Mouse (Mus musculus): ENCODE measurements around the gene Fam76a. TPM values are rescaled to one million over a fixed set of nuclear protein-coding genes. Genes with fewer than 3 reads are reported as not detected.

Gene Fam76a
- polyA plus RNA-seq (2014; fragmentation: Nextera tagmentation; extraction: Ambion mirVana), result 30.1 and 31.7 TPM in 2 replicates

DNA sequence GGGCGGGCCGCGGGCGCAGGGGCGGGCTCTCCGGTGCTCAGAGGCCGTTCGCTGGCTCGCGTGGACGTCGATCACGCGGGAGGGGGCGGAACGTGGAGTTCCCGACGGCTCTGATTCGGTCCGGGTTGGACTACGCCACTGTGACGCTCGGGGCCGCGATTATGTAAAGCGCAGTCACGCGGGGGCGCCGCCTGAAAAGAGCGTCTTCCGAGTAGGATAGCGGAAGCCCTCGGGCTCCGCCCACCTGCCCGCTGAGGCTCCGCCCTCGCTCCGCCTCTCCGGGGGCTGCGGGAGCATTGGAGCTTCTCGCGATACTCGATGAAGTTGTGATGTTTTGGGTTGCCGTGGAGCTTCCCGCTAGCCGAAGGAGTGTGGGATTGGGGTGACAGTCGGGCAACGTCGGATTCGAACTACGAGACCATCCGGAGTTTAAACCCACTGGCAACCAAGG lies at the start of gene Fam76a:
Fam76a (minus strand) TSS at position 1 of the 451 bp plus-strand sequence.
- Histone ChIP-seq H3K9ac (ENCODE audit: low read length) (peak within 1 kb of the TSS; percentile 89), H3K4me3 (ENCODE audit: low read depth, low read length) (peak within 1 kb of the TSS; percentile 96), H3K27me3 (ENCODE audit: control insufficient read depth, insufficient read depth, low read length) (no peaks in the 10 kb centered on the region), H3K4me1 (ENCODE audit: control insufficient read depth, insufficient read depth, low read length) (peaks cover 10% of the 10 kb centered on the region), H3K27ac (ENCODE audit: low read depth, low read length) (peak within 1 kb of the TSS; percentile 74), H3K36me3 (ENCODE audit: control insufficient read depth, insufficient read depth, low read length) (no peaks in the 10 kb centered on the region; the same call in 1 of the 2 replicates), H3K9me3 (ENCODE audit: control insufficient read depth, low read length) (no peaks in the 10 kb centered on the region), H3K4me2 (peak within 1 kb of the TSS; percentile 84)
- peak; percentile 100 for DNase-seq (ENCODE audit: low spot score, missing footprints)
- ATAC-seq (ENCODE audit: low FRiP score), result peak; percentile 98
- under 1% methylated on average over 53 of the region's 53 CpGs for WGBS

DNA sequence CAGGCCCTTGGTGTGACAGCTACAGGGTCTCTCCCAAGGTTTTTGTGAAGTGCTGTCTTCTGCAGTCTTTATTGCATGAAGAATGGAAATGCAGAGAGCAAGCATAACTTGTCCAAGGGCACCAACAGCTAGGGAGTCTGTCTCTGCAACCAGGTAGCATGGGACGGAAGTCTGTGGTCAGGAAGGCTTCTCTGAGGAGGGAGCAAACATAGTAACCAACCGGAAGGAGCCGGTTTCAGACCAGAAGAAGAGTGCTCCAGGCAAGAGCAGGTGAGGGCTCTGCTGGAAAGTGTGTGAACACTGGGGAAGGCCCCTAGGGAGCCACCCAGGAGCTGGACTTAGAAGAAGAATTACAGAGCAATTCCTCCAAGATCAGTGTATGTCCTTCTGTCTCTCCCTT lies 49.7 kb upstream of the Fam76a start:
- no peak for DNase-seq (ENCODE audit: low spot score, missing footprints)
- peaks cover 27% of the 10 kb centered on the region for H3K27me3 ChIP-seq (ENCODE audit: control insufficient read depth, insufficient read depth, low read length)

DNA sequence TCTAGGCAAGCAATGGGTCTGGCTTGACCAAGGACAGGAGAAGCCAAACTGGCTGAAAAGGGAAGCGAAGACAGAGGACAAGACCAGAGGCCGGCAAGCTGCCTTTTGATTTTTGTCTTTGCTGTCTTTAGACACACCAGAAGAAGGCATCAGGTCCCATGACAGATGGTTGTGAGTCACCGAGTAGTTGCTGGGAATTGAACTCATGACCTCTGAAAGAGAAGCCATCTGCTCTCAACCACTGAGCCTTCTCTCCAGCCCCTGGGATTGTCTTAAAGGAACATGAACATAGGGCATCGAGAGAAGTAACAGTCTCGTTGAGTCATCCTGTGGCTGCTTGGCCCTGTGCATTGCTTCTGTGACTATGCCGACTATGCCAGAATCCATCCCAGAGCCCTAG lies 49.2 kb upstream of the Fam76a start:
- ATAC-seq (ENCODE audit: low FRiP score) (no peak), DNase-seq (ENCODE audit: low spot score, missing footprints) (no peak)
- Histone ChIP-seq H3K27me3 (ENCODE audit: control insufficient read depth, insufficient read depth, low read length) (peaks cover 27% of the 10 kb centered on the region), H3K9me3 (ENCODE audit: control insufficient read depth, low read length) (no peaks in the 10 kb centered on the region), H3K4me2 (no peak overlapping the region), H3K4me3 (ENCODE audit: low read depth, low read length) (no peak overlapping the region), H3K27ac (ENCODE audit: low read depth, low read length) (no peak overlapping the region), H3K36me3 (ENCODE audit: control insufficient read depth, insufficient read depth, low read length) (no peaks in the 10 kb centered on the region), H3K4me1 (ENCODE audit: control insufficient read depth, insufficient read depth, low read length) (peaks cover 18% of the 10 kb centered on the region), H3K9ac (ENCODE audit: low read length) (no peak overlapping the region)
- 77% methylated on average over 6 of the region's 6 CpGs for WGBS

More for the DNA sequence above, 49.7 kb upstream of the Fam76a start:
- WGBS, result 71% methylated on average over 3 of the region's 3 CpGs
- no peak for ATAC-seq (ENCODE audit: low FRiP score)
- Histone ChIP-seq H3K36me3 (ENCODE audit: control insufficient read depth, insufficient read depth, low read length) (no peaks in the 10 kb centered on the region), H3K4me3 (ENCODE audit: low read depth, low read length) (no peak overlapping the region), H3K4me1 (ENCODE audit: control insufficient read depth, insufficient read depth, low read length) (peaks cover 18% of the 10 kb centered on the region), H3K4me2 (no peak overlapping the region), H3K9ac (ENCODE audit: low read length) (no peak overlapping the region), H3K9me3 (ENCODE audit: control insufficient read depth, low read length) (no peaks in the 10 kb centered on the region), H3K27ac (ENCODE audit: low read depth, low read length) (no peak overlapping the region)

DNA sequence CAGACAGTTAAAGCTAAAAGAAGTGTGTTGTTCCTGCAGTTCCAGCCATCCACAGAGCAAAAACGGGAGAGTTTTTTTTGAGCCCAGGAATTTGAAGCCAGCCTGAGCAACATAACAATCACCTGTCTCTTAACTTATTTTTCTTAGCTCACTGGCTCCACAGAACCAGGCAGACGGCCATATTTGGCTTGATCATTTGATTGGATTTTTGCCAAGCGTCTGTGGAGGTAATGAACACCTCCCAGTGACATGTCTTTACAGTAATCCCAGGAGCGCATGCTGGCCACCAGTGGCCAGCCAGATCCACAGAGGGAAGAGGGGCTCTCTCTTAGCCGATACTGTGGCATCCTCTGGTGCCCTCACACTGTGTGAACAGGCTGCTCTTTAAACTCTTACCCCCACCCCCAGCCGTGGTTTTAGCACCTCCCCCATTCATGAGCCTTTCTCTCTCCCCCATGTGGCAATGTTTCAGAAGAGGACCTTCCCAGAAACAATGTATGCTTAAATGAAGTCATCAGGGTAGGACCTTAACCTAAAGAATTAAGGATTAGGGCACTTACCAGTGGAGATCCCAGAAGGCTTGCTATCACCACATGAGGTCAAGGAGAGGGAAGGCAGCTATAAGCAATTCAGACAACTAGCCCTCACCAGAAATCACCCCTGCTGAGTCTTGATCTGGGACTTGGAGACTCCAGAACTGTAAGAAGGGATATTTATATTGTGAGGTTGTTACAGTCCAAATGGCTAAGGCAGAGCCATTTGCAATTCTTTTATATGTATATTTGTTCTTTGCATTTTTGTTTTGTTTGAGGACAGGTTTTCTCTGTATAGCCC lies 46.0 kb upstream of the Fam76a start:
- Histone ChIP-seq H3K27ac (ENCODE audit: low read depth, low read length) (no peak overlapping the region), H3K9ac (ENCODE audit: low read length) (no peak overlapping the region), H3K36me3 (ENCODE audit: control insufficient read depth, insufficient read depth, low read length) (no peaks in the 10 kb centered on the region), H3K4me3 (ENCODE audit: low read depth, low read length) (no peak overlapping the region), H3K27me3 (ENCODE audit: control insufficient read depth, insufficient read depth, low read length) (peaks cover 4% of the 10 kb centered on the region), H3K4me2 (no peak overlapping the region), H3K4me1 (ENCODE audit: control insufficient read depth, insufficient read depth, low read length) (peaks cover 4% of the 10 kb centered on the region; the same call in 1 of the 2 replicates), H3K9me3 (ENCODE audit: control insufficient read depth, low read length) (no peaks in the 10 kb centered on the region)
- DNase-seq (ENCODE audit: low spot score, missing footprints) (no peak), ATAC-seq (ENCODE audit: low FRiP score) (no peak)
- 39% methylated on average over 6 of the region's 6 CpGs for WGBS

DNA sequence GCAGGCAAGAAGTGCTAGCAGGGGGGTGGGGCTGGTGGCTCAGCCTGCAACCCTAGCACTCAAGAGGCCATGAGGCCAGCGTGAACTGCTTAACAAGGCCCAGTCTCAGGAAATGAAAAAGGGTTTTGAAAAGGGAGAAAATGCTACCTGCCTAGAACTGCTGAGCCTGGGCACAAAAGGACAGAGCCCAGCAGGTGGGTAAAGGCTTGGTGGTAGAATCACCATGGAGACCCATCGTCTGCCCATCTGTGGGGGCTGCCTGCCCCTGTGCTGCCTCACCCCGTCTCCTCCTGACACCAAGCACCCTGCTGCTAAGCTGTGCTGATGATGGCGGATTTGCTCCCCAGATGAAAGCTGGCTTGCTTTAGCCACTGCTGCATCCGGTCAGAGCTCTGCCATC lies 42.1 kb upstream of the Fam76a start:
- DNase-seq (ENCODE audit: low spot score, missing footprints), result no peak
- Histone ChIP-seq H3K27me3 (ENCODE audit: control insufficient read depth, insufficient read depth, low read length) (no peaks in the 10 kb centered on the region), H3K9me3 (ENCODE audit: control insufficient read depth, low read length) (no peaks in the 10 kb centered on the region), H3K36me3 (ENCODE audit: control insufficient read depth, insufficient read depth, low read length) (no peaks in the 10 kb centered on the region), H3K4me2 (no peak overlapping the region), H3K9ac (ENCODE audit: low read length) (no peak overlapping the region), H3K4me1 (ENCODE audit: control insufficient read depth, insufficient read depth, low read length) (peaks cover 9% of the 10 kb centered on the region), H3K4me3 (ENCODE audit: low read depth, low read length) (no peak overlapping the region), H3K27ac (ENCODE audit: low read depth, low read length) (no peak overlapping the region)
- no peak for ATAC-seq (ENCODE audit: low FRiP score)
- WGBS, result 14% methylated on average over 5 of the region's 5 CpGs

DNA sequence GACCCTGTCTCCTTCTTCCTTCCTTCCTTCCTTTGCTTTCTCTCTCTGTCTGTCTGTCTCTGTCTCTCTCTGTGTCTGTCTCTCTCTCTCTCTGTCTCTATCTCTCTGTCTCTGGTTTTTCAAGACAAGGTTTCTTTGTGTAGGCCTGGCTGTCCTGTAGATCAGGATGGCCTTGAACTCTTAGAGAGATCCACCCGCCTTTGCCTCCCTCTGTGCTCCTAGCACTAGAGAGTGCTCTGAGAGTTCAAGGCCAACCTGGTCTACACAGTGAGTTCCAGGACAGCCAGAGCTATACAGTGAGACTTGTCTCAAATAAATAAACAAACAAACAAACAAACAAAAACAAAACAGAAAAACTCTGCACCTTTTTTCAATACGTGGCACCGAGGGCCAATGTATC lies 41.7 kb upstream of the Fam76a start:
- Histone ChIP-seq H3K36me3 (ENCODE audit: control insufficient read depth, insufficient read depth, low read length) (no peaks in the 10 kb centered on the region), H3K27ac (ENCODE audit: low read depth, low read length) (no peak overlapping the region), H3K4me2 (no peak overlapping the region), H3K9ac (ENCODE audit: low read length) (no peak overlapping the region), H3K4me1 (ENCODE audit: control insufficient read depth, insufficient read depth, low read length) (peaks cover 13% of the 10 kb centered on the region), H3K9me3 (ENCODE audit: control insufficient read depth, low read length) (no peaks in the 10 kb centered on the region), H3K4me3 (ENCODE audit: low read depth, low read length) (no peak overlapping the region), H3K27me3 (ENCODE audit: control insufficient read depth, insufficient read depth, low read length) (no peaks in the 10 kb centered on the region)
- ATAC-seq (ENCODE audit: low FRiP score), result no peak
- WGBS, result 26% methylated on average over 3 of the region's 3 CpGs
- no peak for DNase-seq (ENCODE audit: low spot score, missing footprints)

DNA sequence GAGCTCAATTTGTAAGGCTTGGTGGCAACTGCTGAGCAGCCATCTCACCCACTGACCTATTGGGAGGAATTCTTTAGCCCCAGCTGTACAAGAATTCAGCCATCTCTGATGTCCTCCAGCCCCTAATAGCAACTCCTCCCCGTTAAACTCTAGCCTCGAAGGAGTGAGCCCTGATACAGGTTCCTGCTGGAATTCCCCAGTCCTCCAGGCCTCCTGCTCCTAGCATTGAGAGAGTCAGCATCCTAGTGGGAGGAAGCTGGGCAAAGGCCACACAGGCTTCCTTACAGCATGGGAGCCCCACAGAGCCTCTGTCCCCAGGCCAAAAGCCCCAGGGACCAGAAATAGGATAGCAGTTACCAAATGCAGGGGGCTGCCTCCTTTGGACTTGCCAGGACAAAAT lies 41.1 kb upstream of the Fam76a start:
- H3K4me3 ChIP-seq (ENCODE audit: low read depth, low read length), result no peak overlapping the region
- ATAC-seq (ENCODE audit: low FRiP score), result no peak
- H3K4me2 ChIP-seq, result no peak overlapping the region
- no peak overlapping the region for H3K9ac ChIP-seq (ENCODE audit: low read length)
- peaks cover 18% of the 10 kb centered on the region for H3K4me1 ChIP-seq (ENCODE audit: control insufficient read depth, insufficient read depth, low read length)
- 43% methylated on average over 2 of the region's 2 CpGs for WGBS
- H3K9me3 ChIP-seq (ENCODE audit: control insufficient read depth, low read length), result no peaks in the 10 kb centered on the region
- no peaks in the 10 kb centered on the region for H3K27me3 ChIP-seq (ENCODE audit: control insufficient read depth, insufficient read depth, low read length)
- no peak for DNase-seq (ENCODE audit: low spot score, missing footprints)
- no peaks in the 10 kb centered on the region for H3K36me3 ChIP-seq (ENCODE audit: control insufficient read depth, insufficient read depth, low read length)
- H3K27ac ChIP-seq (ENCODE audit: low read depth, low read length), result no peak overlapping the region

DNA sequence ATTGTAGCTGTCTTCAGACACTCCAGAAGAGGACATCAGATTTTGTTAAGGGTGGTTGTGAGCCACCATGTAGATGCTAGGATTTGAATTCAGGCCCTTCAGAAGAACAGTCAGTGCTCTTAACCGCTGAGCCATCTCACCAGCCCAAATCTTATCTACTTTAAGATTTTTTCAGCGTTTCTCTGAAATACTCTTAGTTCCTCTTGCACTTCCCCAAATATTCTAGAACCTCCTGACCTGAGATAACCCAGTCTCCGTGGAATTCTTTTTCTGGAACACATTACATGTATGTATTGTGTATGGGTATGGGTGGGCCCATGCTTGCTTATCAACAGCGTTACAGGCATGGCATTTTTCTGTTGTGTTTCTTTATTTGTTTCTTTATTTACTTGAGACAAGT lies 40.3 kb upstream of the Fam76a start:
- no peaks in the 10 kb centered on the region for H3K36me3 ChIP-seq (ENCODE audit: control insufficient read depth, insufficient read depth, low read length)
- no peak overlapping the region for H3K9ac ChIP-seq (ENCODE audit: low read length)
- no peak for ATAC-seq (ENCODE audit: low FRiP score)
- no peak overlapping the region for H3K4me3 ChIP-seq (ENCODE audit: low read depth, low read length)
- no peak for DNase-seq (ENCODE audit: low spot score, missing footprints)
- H3K4me1 ChIP-seq (ENCODE audit: control insufficient read depth, insufficient read depth, low read length), result peaks cover 18% of the 10 kb centered on the region
- H3K27ac ChIP-seq (ENCODE audit: low read depth, low read length), result no peak overlapping the region
- 90% methylated on average over 4 of the region's 4 CpGs for WGBS
- no peaks in the 10 kb centered on the region for H3K27me3 ChIP-seq (ENCODE audit: control insufficient read depth, insufficient read depth, low read length)
- no peaks in the 10 kb centered on the region for H3K9me3 ChIP-seq (ENCODE audit: control insufficient read depth, low read length)
- no peak overlapping the region for H3K4me2 ChIP-seq

DNA sequence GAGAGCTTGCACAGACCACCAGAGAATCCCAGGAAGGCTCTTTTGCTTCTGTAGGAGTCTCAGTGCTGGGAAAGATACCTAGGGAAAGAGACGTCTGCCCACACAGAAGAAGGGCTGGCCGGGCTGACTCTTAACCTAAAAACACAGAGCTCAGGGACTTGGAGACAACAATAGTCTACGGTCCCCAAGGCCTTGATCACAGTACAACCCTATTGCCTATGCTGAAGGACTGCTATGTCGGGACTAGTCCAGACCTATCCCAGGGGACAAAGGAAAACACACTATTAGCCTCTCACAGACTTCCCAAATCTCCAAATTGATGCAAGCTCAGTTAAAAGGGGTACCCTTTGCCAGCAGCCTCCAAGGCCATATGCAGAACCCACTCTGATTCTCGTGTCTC lies 39.5 kb upstream of the Fam76a start:
- H3K4me3 ChIP-seq (ENCODE audit: low read depth, low read length), result no peak overlapping the region
- ATAC-seq (ENCODE audit: low FRiP score) (no peak), DNase-seq (ENCODE audit: low spot score, missing footprints) (no peak)
- H3K27me3 ChIP-seq (ENCODE audit: control insufficient read depth, insufficient read depth, low read length), result no peaks in the 10 kb centered on the region
- WGBS, result 84% methylated on average over 5 of the region's 5 CpGs
- no peaks in the 10 kb centered on the region for H3K36me3 ChIP-seq (ENCODE audit: control insufficient read depth, insufficient read depth, low read length)
- no peaks in the 10 kb centered on the region for H3K9me3 ChIP-seq (ENCODE audit: control insufficient read depth, low read length)
- no peak overlapping the region for H3K9ac ChIP-seq (ENCODE audit: low read length)
- H3K4me2 ChIP-seq, result no peak overlapping the region
- no peak overlapping the region for H3K27ac ChIP-seq (ENCODE audit: low read depth, low read length)
- peaks cover 18% of the 10 kb centered on the region for H3K4me1 ChIP-seq (ENCODE audit: control insufficient read depth, insufficient read depth, low read length)
